Mouse (Mus musculus): ENCODE measurements around the gene Trim25. TPM values are rescaled to one million over a fixed set of nuclear protein-coding genes. Genes with fewer than 3 reads are reported as not detected.
A peak's percentile ranks its signal among the peaks of the same experiment; 100 is the strongest.

Trim25 gene
- polyA plus RNA-seq (2015; fragmentation: Nextera tagmentation; extraction: Ambion mirVana): 17.0 and 17.8 TPM in 2 replicates

GRCm38 (mm10) chr11:88998974-88999722, at the start of gene Trim25:
Trim25 (plus strand) TSS chr11:88999376.
- Histone ChIP-seq H3K36me3 (ENCODE audit: insufficient read depth, low read length) (no peaks in the 10 kb centered on the region), H3K4me1 (ENCODE audit: insufficient read depth, low read length) (0 out of 2 replicates have a peak, but pooled peaks cover 9% of the 10 kb centered on the region), H3K27me3 (ENCODE audit: insufficient read depth, low read length) (no peaks in the 10 kb centered on the region), H3K9me3 (ENCODE audit: low read length) (no peaks in the 10 kb centered on the region), H3K4me2 (replicated peaks; ENCODE audit: low read depth, low read length) (peak within 1 kb of the TSS; percentile 60), H3K9ac (replicated peaks; ENCODE audit: low read length) (peak within 1 kb of the TSS; percentile 76), H3K4me3 (ENCODE audit: low read length) (peak within 1 kb of the TSS; percentile 70), H3K27ac (ENCODE audit: low read length) (0 out of 2 replicates have a peak within 1 kb of the TSS, but pooled peaks have one; percentile 30)
- ATAC-seq (ENCODE audit: low FRiP score, low TSS enrichment): peak; percentile 91
- 3% methylated on average over 48 of the region's 48 CpGs for WGBS

- Histone ChIP-seq H3K4me3 (ENCODE audit: low read length) (no peak overlapping the region), H3K9ac (replicated peaks; ENCODE audit: low read length) (no peak overlapping the region), H3K27ac (ENCODE audit: low read length) (no peak overlapping the region), H3K36me3 (ENCODE audit: insufficient read depth, low read length) (peaks cover 20% of the 10 kb centered on the region; the same call in 1 of the 2 replicates), H3K27me3 (ENCODE audit: insufficient read depth, low read length) (no peaks in the 10 kb centered on the region), H3K4me2 (replicated peaks; ENCODE audit: low read depth, low read length) (no peak overlapping the region), H3K4me1 (ENCODE audit: insufficient read depth, low read length) (peaks cover 5% of the 10 kb centered on the region; the same call in 1 of the 2 replicates), H3K9me3 (ENCODE audit: low read length) (no peaks in the 10 kb centered on the region)
- ATAC-seq (ENCODE audit: low FRiP score, low TSS enrichment): no peak
- WGBS: 85% methylated on average over 8 of the region's 8 CpGs
Measured at GRCm38 (mm10) chr11:88949802-88950639, 49.2 kb upstream of the Trim25 start.

- Histone ChIP-seq H3K4me2 (replicated peaks; ENCODE audit: low read depth, low read length) (no peak overlapping the region), H3K4me3 (ENCODE audit: low read length) (no peak overlapping the region), H3K36me3 (ENCODE audit: insufficient read depth, low read length) (peaks cover 16% of the 10 kb centered on the region; the same call in 1 of the 2 replicates), H3K9me3 (ENCODE audit: low read length) (no peaks in the 10 kb centered on the region), H3K4me1 (ENCODE audit: insufficient read depth, low read length) (peaks cover 5% of the 10 kb centered on the region; the same call in 1 of the 2 replicates), H3K9ac (replicated peaks; ENCODE audit: low read length) (no peak overlapping the region), H3K27me3 (ENCODE audit: insufficient read depth, low read length) (no peaks in the 10 kb centered on the region), H3K27ac (ENCODE audit: low read length) (no peak overlapping the region)
- no peak for ATAC-seq (ENCODE audit: low FRiP score, low TSS enrichment)
- 89% methylated on average over 13 of the region's 13 CpGs for WGBS
Measured at GRCm38 (mm10) chr11:88950640-88951250, 48.4 kb upstream of the Trim25 start.

GRCm38 (mm10) chr11:88951576-88951975, 47.6 kb upstream of the Trim25 start:
- H3K4me2 ChIP-seq (replicated peaks; ENCODE audit: low read depth, low read length): no peak overlapping the region
- no peaks in the 10 kb centered on the region for H3K27me3 ChIP-seq (ENCODE audit: insufficient read depth, low read length)
- no peak overlapping the region for H3K9ac ChIP-seq (replicated peaks; ENCODE audit: low read length)
- no peak overlapping the region for H3K4me3 ChIP-seq (ENCODE audit: low read length)
- H3K27ac ChIP-seq (ENCODE audit: low read length): no peak overlapping the region
- peaks cover 5% of the 10 kb centered on the region; the same call in 1 of the 2 replicates for H3K4me1 ChIP-seq (ENCODE audit: insufficient read depth, low read length)
- H3K9me3 ChIP-seq (ENCODE audit: low read length): no peaks in the 10 kb centered on the region
- H3K36me3 ChIP-seq (ENCODE audit: insufficient read depth, low read length): peaks cover 16% of the 10 kb centered on the region; the same call in 1 of the 2 replicates
- 93% methylated on average over 2 of the region's 2 CpGs for WGBS
- ATAC-seq (ENCODE audit: low FRiP score, low TSS enrichment): no peak

GRCm38 (mm10) chr11:88952117-88952516, 47.1 kb upstream of the Trim25 start:
- H3K27me3 ChIP-seq (ENCODE audit: insufficient read depth, low read length): no peaks in the 10 kb centered on the region
- no peaks in the 10 kb centered on the region for H3K9me3 ChIP-seq (ENCODE audit: low read length)
- H3K4me1 ChIP-seq (ENCODE audit: insufficient read depth, low read length): peaks cover 5% of the 10 kb centered on the region; the same call in 1 of the 2 replicates
- 93% methylated on average over 5 of the region's 5 CpGs for WGBS
- no peak for ATAC-seq (ENCODE audit: low FRiP score, low TSS enrichment)
- H3K4me3 ChIP-seq (ENCODE audit: low read length): no peak overlapping the region
- H3K36me3 ChIP-seq (ENCODE audit: insufficient read depth, low read length): peaks cover 11% of the 10 kb centered on the region; the same call in 1 of the 2 replicates
- no peak overlapping the region for H3K4me2 ChIP-seq (replicated peaks; ENCODE audit: low read depth, low read length)
- H3K27ac ChIP-seq (ENCODE audit: low read length): no peak overlapping the region
- no peak overlapping the region for H3K9ac ChIP-seq (replicated peaks; ENCODE audit: low read length)

GRCm38 (mm10) chr11:88953582-88953981, 45.6 kb upstream of the Trim25 start:
- Histone ChIP-seq H3K4me3 (ENCODE audit: low read length) (no peak overlapping the region), H3K9me3 (ENCODE audit: low read length) (no peaks in the 10 kb centered on the region), H3K4me2 (replicated peaks; ENCODE audit: low read depth, low read length) (0 out of 2 replicates have a peak overlapping the region, but pooled peaks have one; percentile 54), H3K27me3 (ENCODE audit: insufficient read depth, low read length) (no peaks in the 10 kb centered on the region), H3K36me3 (ENCODE audit: insufficient read depth, low read length) (peaks cover 10% of the 10 kb centered on the region; the same call in 1 of the 2 replicates), H3K9ac (replicated peaks; ENCODE audit: low read length) (no peak overlapping the region), H3K4me1 (ENCODE audit: insufficient read depth, low read length) (peaks cover 5% of the 10 kb centered on the region; the same call in 1 of the 2 replicates), H3K27ac (ENCODE audit: low read length) (no peak overlapping the region)
- 94% methylated on average over 3 of the region's 3 CpGs for WGBS
- no peak for ATAC-seq (ENCODE audit: low FRiP score, low TSS enrichment)

- H3K27me3 ChIP-seq (ENCODE audit: insufficient read depth, low read length): no peaks in the 10 kb centered on the region
- H3K4me1 ChIP-seq (ENCODE audit: insufficient read depth, low read length): peaks cover 5% of the 10 kb centered on the region; the same call in 1 of the 2 replicates
- H3K9me3 ChIP-seq (ENCODE audit: low read length): no peaks in the 10 kb centered on the region
- H3K4me2 ChIP-seq (replicated peaks; ENCODE audit: low read depth, low read length): peak overlapping the region; percentile 54
- H3K4me3 ChIP-seq (ENCODE audit: low read length): peak overlapping the region; percentile 66
- peak overlapping the region; percentile 78 for H3K27ac ChIP-seq (ENCODE audit: low read length)
- peak; percentile 69; the same call in 1 of the 2 replicates for ATAC-seq (ENCODE audit: low FRiP score, low TSS enrichment)
- peak overlapping the region; percentile 68 for H3K9ac ChIP-seq (replicated peaks; ENCODE audit: low read length)
- WGBS: 0% methylated on average over 4 of the region's 4 CpGs
- peaks cover 7% of the 10 kb centered on the region; the same call in 1 of the 2 replicates for H3K36me3 ChIP-seq (ENCODE audit: insufficient read depth, low read length)
Measured at GRCm38 (mm10) chr11:88954803-88955202, 44.4 kb upstream of the Trim25 start.

- H3K9ac ChIP-seq (replicated peaks; ENCODE audit: low read length): peak within 1 kb of the TSS; percentile 68
- H3K36me3 ChIP-seq (ENCODE audit: insufficient read depth, low read length): peaks cover 7% of the 10 kb centered on the region; the same call in 1 of the 2 replicates
- peak within 1 kb of the TSS; percentile 78 for H3K27ac ChIP-seq (ENCODE audit: low read length)
- no peaks in the 10 kb centered on the region for H3K27me3 ChIP-seq (ENCODE audit: insufficient read depth, low read length)
- H3K4me3 ChIP-seq (ENCODE audit: low read length): peak within 1 kb of the TSS; percentile 66
- peak within 1 kb of the TSS; percentile 54 for H3K4me2 ChIP-seq (replicated peaks; ENCODE audit: low read depth, low read length)
- peaks cover 5% of the 10 kb centered on the region; the same call in 1 of the 2 replicates for H3K4me1 ChIP-seq (ENCODE audit: insufficient read depth, low read length)
- WGBS: 4% methylated on average over 34 of the region's 34 CpGs
- no peaks in the 10 kb centered on the region for H3K9me3 ChIP-seq (ENCODE audit: low read length)
- peak; percentile 98 for ATAC-seq (ENCODE audit: low FRiP score, low TSS enrichment)
Measured at GRCm38 (mm10) chr11:88955217-88955969, 43.8 kb upstream of the Trim25 start, which contains the start of gene Scpep1. Scpep1 (minus strand) TSS chr11:88955465.

All from kidney, embryonic 16.5 days (tissue).